14 mouse cellular contexts compared by ENCODE assay signal in the genomic region with DNA sequence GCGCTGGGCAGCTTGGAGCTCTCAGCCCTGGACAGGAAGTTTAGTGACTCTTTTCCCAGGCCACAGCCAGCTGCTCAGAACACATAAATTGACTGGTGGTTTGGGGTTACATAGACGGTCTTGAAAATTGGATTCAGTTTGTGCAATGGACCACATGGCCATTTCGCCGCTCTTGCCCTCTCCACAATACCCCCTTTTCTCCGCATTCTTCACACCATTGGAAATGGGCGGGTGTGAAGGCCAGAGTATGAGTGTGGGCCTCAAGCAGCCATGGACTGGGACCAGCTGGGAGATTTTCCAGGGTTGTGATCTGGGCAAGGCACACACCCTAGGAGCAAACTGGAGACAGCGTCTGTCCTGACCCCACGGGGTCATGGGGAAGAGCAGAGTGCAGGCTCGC.
DNase-seq lines count a peak whose midpoint lies in the region; ATAC-seq lines count a peak whose summit lies in the region.
"Had no signal": no experiment of that assay in that cellular context is flagged by ENCODE, and none has a peak within 500 bp of the region (broad histone marks: within the 10 kb centered on the region; RNA-seq: fewer than 3 reads in every experiment).

No protein-coding gene starts in this region.

- H3K4me1 ChIP-seq in hindbrain, embryonic 10.5 days (replicated peaks): peaks cover 44% of the 10 kb centered on the region
- H3K4me1 ChIP-seq in hindbrain, embryonic 13.5 days (replicated peaks): peaks cover 19% of the 10 kb centered on the region
- H3K4me1 ChIP-seq in midbrain, embryonic 10.5 days: peaks cover 31% of the 10 kb centered on the region
- peaks cover 3% of the 10 kb centered on the region; the same call in 1 of the 2 replicates for H3K4me1 ChIP-seq in midbrain, embryonic 11.5 days (ENCODE audit: control insufficient read depth, insufficient read depth, low read length)

- no peaks in the 10 kb centered on the region for H3K36me3 ChIP-seq in hindbrain, embryonic 10.5 days
- H3K36me3 ChIP-seq in hindbrain, embryonic 13.5 days: no peaks in the 10 kb centered on the region
- H3K36me3 ChIP-seq in midbrain, embryonic 10.5 days: no peaks in the 10 kb centered on the region
- H3K36me3 ChIP-seq in midbrain, embryonic 11.5 days (ENCODE audit: control insufficient read depth, insufficient read depth, low read length): no peaks in the 10 kb centered on the region
- H3K36me3 ChIP-seq: embryonic facial prominence, embryonic 12.5 days had no signal

- DNase-seq in hindbrain, embryonic 10.5 days (ENCODE audit: low spot score): peak; percentile 60
- peak; percentile 30 for DNase-seq in midbrain, embryonic 10.5 days (ENCODE audit: low spot score)
- DNase-seq in midbrain, embryonic 11.5 days (ENCODE audit: low spot score, missing footprints): no peak
- DNase-seq in kidney, postnatal 14 days: peak; percentile 26
- DNase-seq in skeletal muscle tissue, adult 2 months (ENCODE audit: low read depth, low spot score): peak; percentile 35
- DNase-seq in urinary bladder, adult 18-20 months (ENCODE audit: low spot score in 2 of 2): no peak
- DNase-seq: cerebellum, adult 8-10 months; heart, postnatal 10 days; thymus, postnatal 25 days had no signal

- no peak overlapping the region for H3K9ac ChIP-seq in hindbrain, embryonic 13.5 days
- no peak overlapping the region for H3K9ac ChIP-seq in midbrain, embryonic 11.5 days (ENCODE audit: low read length)
- H3K9ac ChIP-seq: embryonic facial prominence, embryonic 12.5 days had no signal

- 52% methylated on average over 9 of the region's 9 CpGs for WGBS in hindbrain, embryonic 10.5 days
- 35% methylated on average over 9 of the region's 9 CpGs for WGBS in hindbrain, embryonic 13.5 days
- 73% methylated on average over 9 of the region's 9 CpGs for WGBS in midbrain, embryonic 10.5 days
- 70% methylated on average over 9 of the region's 9 CpGs for WGBS in midbrain, embryonic 11.5 days

- H3K4me3 ChIP-seq in hindbrain, embryonic 10.5 days: no peak overlapping the region
- no peak overlapping the region for H3K4me3 ChIP-seq in hindbrain, embryonic 13.5 days
- no peak overlapping the region for H3K4me3 ChIP-seq in midbrain, embryonic 10.5 days
- no peak overlapping the region for H3K4me3 ChIP-seq in midbrain, embryonic 11.5 days (ENCODE audit: low read depth, low read length)
- H3K4me3 ChIP-seq: embryonic facial prominence, embryonic 12.5 days; heart, adult 2 months; myocyte had no signal

- peak overlapping the region; percentile 59 for H3K27ac ChIP-seq in hindbrain, embryonic 10.5 days
- H3K27ac ChIP-seq in hindbrain, embryonic 13.5 days: no peak overlapping the region
- H3K27ac ChIP-seq in midbrain, embryonic 10.5 days (replicated peaks): peak overlapping the region; percentile 64
- H3K27ac ChIP-seq in midbrain, embryonic 11.5 days (ENCODE audit: low read depth, low read length): no peak overlapping the region
- H3K27ac ChIP-seq: embryonic facial prominence, embryonic 12.5 days; heart, adult 2 months; stomach, postnatal 0 days had no signal

- H3K4me2 ChIP-seq in hindbrain, embryonic 13.5 days: no peak overlapping the region
- no peak overlapping the region for H3K4me2 ChIP-seq in midbrain, embryonic 11.5 days
- H3K4me2 ChIP-seq: embryonic facial prominence, embryonic 12.5 days had no signal

- H3K9me3 ChIP-seq in hindbrain, embryonic 10.5 days: no peaks in the 10 kb centered on the region
- H3K9me3 ChIP-seq in hindbrain, embryonic 13.5 days: no peaks in the 10 kb centered on the region
- H3K9me3 ChIP-seq in midbrain, embryonic 10.5 days (replicated peaks): no peaks in the 10 kb centered on the region
- no peaks in the 10 kb centered on the region for H3K9me3 ChIP-seq in midbrain, embryonic 11.5 days (ENCODE audit: control insufficient read depth, low read length)
- H3K9me3 ChIP-seq: embryonic facial prominence, embryonic 12.5 days had no signal

- ATAC-seq in hindbrain, embryonic 13.5 days (ENCODE audit: low FRiP score): no peak
- no peak for ATAC-seq in midbrain, embryonic 11.5 days (ENCODE audit: low FRiP score)

- H3K27me3 ChIP-seq in hindbrain, embryonic 10.5 days (ENCODE audit: insufficient read depth, poor library complexity, severe bottlenecking): peaks cover 64% of the 10 kb centered on the region
- peaks cover 58% of the 10 kb centered on the region for H3K27me3 ChIP-seq in hindbrain, embryonic 13.5 days
- H3K27me3 ChIP-seq in midbrain, embryonic 10.5 days (ENCODE audit: low read depth, poor library complexity, severe bottlenecking): peaks cover 14% of the 10 kb centered on the region; the same call in 1 of the 2 replicates
- H3K27me3 ChIP-seq in midbrain, embryonic 11.5 days (ENCODE audit: control insufficient read depth, insufficient read depth, low read length): no peaks in the 10 kb centered on the region
- H3K27me3 ChIP-seq: embryonic facial prominence, embryonic 12.5 days had no signal

Comparison
In these comparisons a context has a peak if more than half of its experiments do, and no peak if none do; other contexts are left out.
1. DNase-seq: peak in hindbrain, embryonic 10.5 days (single experiment), midbrain, embryonic 10.5 days (single experiment), kidney, postnatal 14 days (single experiment) and skeletal muscle tissue, adult 2 months (single experiment); none in midbrain, embryonic 11.5 days (single experiment) and urinary bladder, adult 18-20 months (0 of 2).
2. H3K27ac ChIP-seq: peak in hindbrain, embryonic 10.5 days (single experiment) and midbrain, embryonic 10.5 days (single experiment); none in hindbrain, embryonic 13.5 days (single experiment) and midbrain, embryonic 11.5 days (single experiment).